14 mouse cellular contexts compared by ENCODE assay signal in genomic region chr4:119053241-119053640, GRCm38 (mm10).
"Had no signal": no experiment of that assay in that cellular context is flagged by ENCODE, and none has a peak within 500 bp of the region (broad histone marks: within the 10 kb centered on the region; RNA-seq: fewer than 3 reads in every experiment).

No protein-coding gene starts in this region.

- H3K9ac ChIP-seq: limb, embryonic 12.5 days; midbrain, embryonic 13.5 days; neural tube, embryonic 15.5 days; stomach, embryonic 15.5 days had no signal

- DNase-seq: kidney, adult 2 months; kidney, postnatal 36 days; layer of hippocampus, adult 9-11 months; layer of hippocampus, postnatal 36 days; retina, postnatal 1 day; right cerebral cortex, postnatal 14 days; thymus, adult 2 months; thymus, postnatal 36 days had no signal

- H3K27ac ChIP-seq: kidney, postnatal 0 days; limb, embryonic 12.5 days; midbrain, embryonic 13.5 days; neural tube, embryonic 15.5 days; stomach, embryonic 15.5 days had no signal

- H3K27me3 ChIP-seq: limb, embryonic 12.5 days; midbrain, embryonic 13.5 days; neural tube, embryonic 15.5 days; stomach, embryonic 15.5 days had no signal

- H3K36me3 ChIP-seq: limb, embryonic 12.5 days; midbrain, embryonic 13.5 days; neural tube, embryonic 15.5 days; stomach, embryonic 15.5 days had no signal

- ATAC-seq: midbrain, embryonic 13.5 days had no signal

- H3K4me3 ChIP-seq: limb, embryonic 12.5 days; midbrain, embryonic 13.5 days; myocyte; neural tube, embryonic 15.5 days; stomach, embryonic 15.5 days had no signal

- H3K9me3 ChIP-seq: limb, embryonic 12.5 days; midbrain, embryonic 13.5 days; neural tube, embryonic 15.5 days; stomach, embryonic 15.5 days had no signal

- H3K4me2 ChIP-seq: limb, embryonic 12.5 days; midbrain, embryonic 13.5 days; neural tube, embryonic 15.5 days; stomach, embryonic 15.5 days had no signal

- H3K4me1 ChIP-seq: limb, embryonic 12.5 days; midbrain, embryonic 13.5 days; neural tube, embryonic 15.5 days; stomach, embryonic 15.5 days had no signal
